Mouse (Mus musculus) neural tube, embryonic 15.5 days (tissue): ENCODE measurements at regions not wholly inside any gene's neighbourhood (a gene's known extent, or its start where the extent isn't known, plus 50 kb on each side); places are given as distances from the start of the nearest gene placed in this dataset.

Experiments used
- ATAC-seq: fragments of 200-750 bp; cut with Nextera tagmentation; 2 replicates; pipeline ENCODE4 v1.8.0; 2017; ENCODE audit warnings: mild to moderate bottlenecking, moderate TSS enrichment, moderate library complexity; ENCODE audit not compliant: low FRiP score
- H3K27ac ChIP-seq: fragments of 300-500 bp; sonication (generic); replicated peaks from 2 replicates; pipeline ENCODE4 v1.5.1; 2015; ENCODE audit warnings: mild to moderate bottlenecking, inconsistent platforms
- H3K27me3 ChIP-seq: fragments of 300-500 bp; sonication (generic); replicated peaks from 2 replicates; pipeline ENCODE4 v1.6.1; 2015; ENCODE audit warnings: inconsistent platforms
- H3K36me3 ChIP-seq: fragments of 300-500 bp; sonication (generic); 2 replicates; pipeline ENCODE4 v1.6.1; 2015; ENCODE audit warnings: inconsistent platforms
- H3K4me1 ChIP-seq: fragments of 300-500 bp; sonication (generic); 2 replicates; pipeline ENCODE4 v1.6.1; 2015; ENCODE audit warnings: inconsistent platforms
- H3K4me2 ChIP-seq: fragments of 300-500 bp; sonication (generic); 2 replicates; pipeline ENCODE4 v1.6.1; 2015; ENCODE audit warnings: inconsistent platforms, mild to moderate bottlenecking, moderate library complexity
- H3K4me3 ChIP-seq: fragments of 300-500 bp; sonication (generic); replicated peaks from 2 replicates; pipeline ENCODE4 v1.5.1; 2015; ENCODE audit warnings: mild to moderate bottlenecking, inconsistent platforms
- H3K9ac ChIP-seq: fragments of 300-500 bp; sonication (generic); replicated peaks from 2 replicates; pipeline ENCODE4 v1.6.1; 2015; ENCODE audit warnings: mild to moderate bottlenecking, inconsistent platforms
- H3K9me3 ChIP-seq: fragments of 300-500 bp; sonication (generic); replicated peaks from 2 replicates; pipeline ENCODE4 v1.6.1; 2016; ENCODE audit warnings: inconsistent platforms
- WGBS: fragments of 180-500 bp; shearing (Covaris S2); methylation state at CpG from one replicate; pipeline ENCODE4 v1.1.7; 2015; ENCODE audit warnings: mixed read lengths; 5-methylcytosine and 5-hydroxymethylcytosine counted together

DNA sequence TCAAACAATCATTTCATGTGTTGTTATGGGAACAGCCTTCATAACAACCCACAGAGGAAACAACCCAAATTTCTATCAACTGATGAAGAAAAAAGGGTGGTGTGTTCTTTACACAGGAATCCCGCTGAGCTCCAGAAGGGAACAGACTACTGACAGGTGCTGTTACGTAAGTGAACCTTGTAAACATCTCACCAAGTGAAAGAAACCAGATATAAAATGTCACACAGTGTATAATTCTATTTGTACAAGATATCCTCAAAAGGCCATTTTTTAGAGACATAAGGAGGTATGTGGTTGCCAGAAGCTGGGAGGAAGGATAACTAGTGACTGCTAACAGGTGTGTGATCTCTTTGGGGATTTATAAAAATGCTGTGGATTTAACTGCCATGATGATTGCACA is 119.9 kb downstream of the Plod2 start:
- Histone ChIP-seq H3K36me3 (no peaks in the 10 kb centered on the region), H3K27ac (no peak overlapping the region), H3K4me1 (no peaks in the 10 kb centered on the region), H3K27me3 (no peaks in the 10 kb centered on the region), H3K9ac (no peak overlapping the region), H3K4me2 (no peak overlapping the region), H3K4me3 (no peak overlapping the region), H3K9me3 (no peaks in the 10 kb centered on the region)
- ATAC-seq: no peak
- 71% methylated on average over 2 of the region's 2 CpGs for WGBS

DNA sequence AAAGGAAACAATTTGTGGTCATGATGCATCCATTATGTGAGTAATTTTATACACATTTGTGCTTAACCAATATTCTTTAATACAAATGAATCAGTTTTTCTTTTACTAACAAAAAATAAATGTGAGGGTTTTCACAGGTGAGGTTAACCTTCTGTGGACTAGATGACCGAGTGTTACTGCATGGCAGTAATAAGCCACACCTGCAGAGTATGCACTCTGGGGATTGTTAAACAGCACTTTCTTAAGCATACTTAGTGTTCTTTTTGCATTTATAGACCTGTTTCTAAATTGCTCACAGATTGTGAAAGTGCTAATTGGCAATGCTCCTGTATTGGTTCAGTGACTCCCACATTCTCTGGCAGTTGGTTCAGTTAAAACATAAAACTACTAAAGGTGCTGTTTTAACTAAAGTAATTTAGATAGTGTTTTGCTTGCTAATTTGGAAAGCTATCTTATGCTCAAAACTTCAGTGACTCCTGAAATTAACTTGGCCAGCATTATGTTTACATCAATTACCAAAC is 125.4 kb downstream of the Plod2 start:
- H3K9ac ChIP-seq: no peak overlapping the region
- no peak for ATAC-seq
- WGBS: 76% methylated on average over 1 of the region's 1 CpGs
- H3K36me3 ChIP-seq: no peaks in the 10 kb centered on the region
- H3K4me2 ChIP-seq: no peak overlapping the region
- no peak overlapping the region for H3K27ac ChIP-seq
- H3K4me3 ChIP-seq: no peak overlapping the region
- H3K27me3 ChIP-seq: no peaks in the 10 kb centered on the region
- no peaks in the 10 kb centered on the region for H3K4me1 ChIP-seq
- no peaks in the 10 kb centered on the region for H3K9me3 ChIP-seq

DNA sequence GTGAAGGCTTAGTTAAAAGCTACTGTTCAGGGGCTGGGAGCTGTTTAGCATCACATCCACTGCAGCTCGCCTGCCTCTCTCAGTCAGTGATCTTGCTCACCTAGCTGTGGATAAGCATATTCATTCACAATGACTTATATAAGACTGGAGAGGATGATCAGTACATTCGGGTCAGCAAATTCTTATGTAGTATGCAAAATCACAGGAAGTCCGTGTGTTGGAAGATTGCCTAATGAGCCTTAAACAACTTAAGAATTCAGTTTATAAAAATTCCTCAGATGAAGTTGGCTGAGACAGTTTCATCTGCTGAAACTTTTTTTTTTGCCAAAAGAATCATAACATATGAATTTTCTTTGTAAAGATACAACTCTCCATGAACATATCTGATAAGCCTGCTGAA is 129.9 kb downstream of the Plod2 start:
- no peak overlapping the region for H3K4me2 ChIP-seq
- H3K4me3 ChIP-seq: no peak overlapping the region
- no peaks in the 10 kb centered on the region for H3K9me3 ChIP-seq
- 84% methylated on average over 3 of the region's 3 CpGs for WGBS
- no peaks in the 10 kb centered on the region for H3K4me1 ChIP-seq
- no peaks in the 10 kb centered on the region for H3K36me3 ChIP-seq
- ATAC-seq: no peak
- no peak overlapping the region for H3K27ac ChIP-seq
- H3K27me3 ChIP-seq: no peaks in the 10 kb centered on the region
- H3K9ac ChIP-seq: no peak overlapping the region

DNA sequence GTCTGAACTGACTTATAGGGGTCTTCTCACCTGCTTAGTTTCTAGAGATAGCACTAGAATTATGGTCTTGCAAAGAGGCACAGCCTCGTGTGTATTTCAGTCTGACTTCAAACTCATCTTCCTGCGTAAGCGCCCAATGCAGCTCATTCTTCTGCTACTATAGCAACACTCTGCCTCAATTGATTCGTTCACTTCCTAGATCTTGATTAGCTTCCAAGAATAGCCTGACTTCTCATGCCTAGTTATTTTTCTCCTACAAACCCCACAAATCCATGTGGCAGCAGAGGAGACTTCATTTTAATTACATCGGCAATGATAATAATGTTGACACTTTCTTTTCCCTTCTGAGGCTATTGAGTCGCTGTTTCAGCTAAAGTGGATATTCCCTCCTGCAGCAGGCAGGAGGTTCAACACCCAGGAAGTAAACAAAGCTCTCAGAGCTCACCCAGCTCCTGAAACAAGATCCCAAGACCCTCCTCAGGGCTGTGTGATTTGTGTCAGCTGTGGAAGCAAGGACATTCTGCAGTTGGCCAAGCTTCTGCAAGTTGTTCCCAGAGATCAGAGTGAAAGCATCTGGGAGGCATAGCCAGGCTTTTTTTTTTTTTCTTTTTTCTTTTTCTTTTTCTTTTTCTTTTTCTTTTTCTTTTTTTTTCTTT is 152.5 kb downstream of the Plod2 start:
- 61% methylated on average over 6 of the region's 6 CpGs for WGBS
- no peak for ATAC-seq
- Histone ChIP-seq H3K4me3 (no peak overlapping the region), H3K4me2 (no peak overlapping the region), H3K27me3 (no peaks in the 10 kb centered on the region), H3K36me3 (no peaks in the 10 kb centered on the region), H3K9ac (no peak overlapping the region), H3K27ac (no peak overlapping the region), H3K9me3 (no peaks in the 10 kb centered on the region), H3K4me1 (no peaks in the 10 kb centered on the region)

DNA sequence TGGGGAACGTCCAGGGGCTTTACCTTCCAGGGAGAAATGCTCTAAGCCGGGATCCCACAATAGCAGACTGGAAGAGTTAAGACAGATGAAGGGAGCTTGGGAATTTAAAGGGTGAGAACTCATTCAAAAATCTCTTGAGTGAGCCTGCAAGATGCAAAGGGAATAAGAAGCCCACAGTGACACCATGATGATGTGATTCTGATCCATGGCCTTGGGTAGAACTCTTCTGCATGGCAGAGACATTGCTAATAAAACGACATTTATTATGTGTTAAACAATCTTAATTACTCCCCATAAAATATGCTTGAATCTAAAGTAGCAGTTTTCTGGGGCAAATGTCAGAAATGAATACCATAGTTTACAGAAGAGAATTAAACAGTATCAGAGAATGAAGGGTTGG is 155.9 kb downstream of the Plod2 start:
- ATAC-seq: no peak
- Histone ChIP-seq H3K36me3 (no peaks in the 10 kb centered on the region), H3K9ac (no peak overlapping the region), H3K4me3 (no peak overlapping the region), H3K27ac (no peak overlapping the region), H3K9me3 (no peaks in the 10 kb centered on the region), H3K4me2 (no peak overlapping the region), H3K4me1 (no peaks in the 10 kb centered on the region), H3K27me3 (no peaks in the 10 kb centered on the region)
- 70% methylated on average over 3 of the region's 3 CpGs for WGBS

- WGBS: 84% methylated on average over 2 of the region's 2 CpGs
- Histone ChIP-seq H3K9me3 (no peaks in the 10 kb centered on the region), H3K36me3 (no peaks in the 10 kb centered on the region), H3K9ac (no peak overlapping the region), H3K4me1 (no peaks in the 10 kb centered on the region), H3K27me3 (no peaks in the 10 kb centered on the region), H3K27ac (no peak overlapping the region), H3K4me2 (no peak overlapping the region), H3K4me3 (no peak overlapping the region)
- no peak for ATAC-seq
These were observed 162.7 kb downstream of the Plod2 start for GRCm38 (mm10) chr9:92704752-92705151.

DNA sequence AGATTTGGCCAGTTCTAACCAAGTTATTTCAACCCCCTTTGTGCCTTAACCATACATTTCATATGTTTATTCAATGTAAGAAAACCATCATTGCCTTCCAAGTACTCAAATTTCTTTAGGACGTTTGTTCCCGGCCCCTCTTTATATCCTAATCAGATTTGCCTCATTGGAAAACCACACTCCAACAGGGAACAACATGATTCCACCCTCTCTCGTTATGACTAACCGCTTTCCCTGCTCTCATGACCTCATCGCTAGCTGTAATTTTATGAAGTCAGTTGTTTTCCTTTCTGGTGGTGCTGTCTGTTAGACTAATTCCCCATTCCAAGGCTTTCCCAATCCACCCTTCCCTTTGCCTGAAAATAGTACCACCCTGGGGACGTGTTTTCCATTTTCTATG is 165.0 kb downstream of the Plod2 start:
- Histone ChIP-seq H3K4me3 (no peak overlapping the region), H3K9me3 (no peaks in the 10 kb centered on the region), H3K4me2 (no peak overlapping the region), H3K4me1 (no peaks in the 10 kb centered on the region), H3K9ac (no peak overlapping the region), H3K36me3 (no peaks in the 10 kb centered on the region), H3K27me3 (no peaks in the 10 kb centered on the region), H3K27ac (no peak overlapping the region)
- 82% methylated on average over 6 of the region's 6 CpGs for WGBS
- ATAC-seq: no peak

GRCm38 (mm10) chr9:92717176-92717575 is 175.2 kb downstream of the Plod2 start:
- Histone ChIP-seq H3K4me1 (peaks cover 5% of the 10 kb centered on the region; the same call in 1 of the 2 replicates), H3K4me2 (0 out of 2 replicates have a peak overlapping the region, but pooled peaks have one; percentile 2), H3K36me3 (no peaks in the 10 kb centered on the region), H3K9me3 (no peaks in the 10 kb centered on the region), H3K9ac (no peak overlapping the region), H3K4me3 (no peak overlapping the region), H3K27me3 (no peaks in the 10 kb centered on the region), H3K27ac (no peak overlapping the region)
- WGBS: 12% methylated on average over 6 of the region's 6 CpGs
- ATAC-seq: no peak; the same call in 1 of the 2 replicates

GRCm38 (mm10) chr9:92718337-92718736 is 176.3 kb downstream of the Plod2 start:
- no peak overlapping the region for H3K27ac ChIP-seq
- no peak overlapping the region for H3K9ac ChIP-seq
- peaks cover 5% of the 10 kb centered on the region; the same call in 1 of the 2 replicates for H3K4me1 ChIP-seq
- no peak overlapping the region for H3K4me3 ChIP-seq
- H3K9me3 ChIP-seq: no peaks in the 10 kb centered on the region
- ATAC-seq: no peak
- H3K36me3 ChIP-seq: no peaks in the 10 kb centered on the region
- H3K4me2 ChIP-seq: no peak overlapping the region
- H3K27me3 ChIP-seq: no peaks in the 10 kb centered on the region

GRCm38 (mm10) chr9:92719251-92719650 is 177.2 kb downstream of the Plod2 start:
- peaks cover 5% of the 10 kb centered on the region; the same call in 1 of the 2 replicates for H3K4me1 ChIP-seq
- ATAC-seq: no peak
- no peak overlapping the region for H3K4me2 ChIP-seq
- no peak overlapping the region for H3K27ac ChIP-seq
- no peak overlapping the region for H3K4me3 ChIP-seq
- no peaks in the 10 kb centered on the region for H3K9me3 ChIP-seq
- H3K9ac ChIP-seq: no peak overlapping the region
- H3K27me3 ChIP-seq: no peaks in the 10 kb centered on the region
- WGBS: 70% methylated on average over 6 of the region's 6 CpGs
- H3K36me3 ChIP-seq: no peaks in the 10 kb centered on the region

GRCm38 (mm10) chr9:92728864-92729263 is 186.8 kb downstream of the Plod2 start:
- Histone ChIP-seq H3K36me3 (no peaks in the 10 kb centered on the region), H3K9me3 (no peaks in the 10 kb centered on the region), H3K27ac (no peak overlapping the region), H3K4me1 (no peaks in the 10 kb centered on the region), H3K4me3 (no peak overlapping the region), H3K4me2 (no peak overlapping the region), H3K27me3 (no peaks in the 10 kb centered on the region), H3K9ac (no peak overlapping the region)
- 87% methylated on average over 1 of the region's 1 CpGs for WGBS
- no peak for ATAC-seq

DNA sequence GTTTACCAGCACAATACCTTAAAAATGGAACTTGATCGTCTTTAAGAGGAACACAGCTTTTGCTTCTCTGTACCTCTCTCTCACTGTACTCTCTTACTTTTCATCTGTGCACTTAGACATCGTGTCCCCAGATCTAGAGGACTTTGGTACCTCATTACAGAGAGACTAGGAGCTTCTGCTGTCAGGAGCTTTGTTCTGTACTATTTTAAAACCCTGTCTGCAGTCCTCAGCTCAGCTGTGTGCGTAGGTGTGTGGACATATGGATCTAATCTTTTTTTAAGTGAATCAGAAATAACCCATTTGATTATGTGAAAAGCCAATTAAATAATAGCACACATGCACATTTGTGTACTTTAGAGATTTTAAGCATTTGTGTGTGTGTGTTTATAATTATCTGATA is 189.4 kb downstream of the Plod2 start:
- no peaks in the 10 kb centered on the region for H3K36me3 ChIP-seq
- H3K27ac ChIP-seq: no peak overlapping the region
- no peaks in the 10 kb centered on the region for H3K9me3 ChIP-seq
- H3K27me3 ChIP-seq: no peaks in the 10 kb centered on the region
- no peak overlapping the region for H3K4me2 ChIP-seq
- no peaks in the 10 kb centered on the region for H3K4me1 ChIP-seq
- H3K9ac ChIP-seq: no peak overlapping the region
- no peak for ATAC-seq
- no peak overlapping the region for H3K4me3 ChIP-seq
- WGBS: 80% methylated on average over 3 of the region's 3 CpGs
